Mouse (Mus musculus) embryonic facial prominence, embryonic 15.5 days (tissue): ENCODE data around the gene AU040320. TPM values are rescaled to one million over a fixed set of nuclear protein-coding genes. Genes with fewer than 3 reads are reported as not detected.

Experiments used
- ATAC-seq: fragments of 200-750 bp; cut with Nextera tagmentation; 2 replicates; pipeline ENCODE4 v1.8.0; 2017; ENCODE audit warnings: low read depth, moderate TSS enrichment; ENCODE audit not compliant: insufficient number of reproducible peaks, low FRiP score, low TSS enrichment
- H3K27ac ChIP-seq: fragments of 300-500 bp; sonication (generic); replicated peaks from 2 replicates; pipeline ENCODE4 v1.5.1; 2015; ENCODE audit warnings: mild to moderate bottlenecking, inconsistent platforms
- H3K27me3 ChIP-seq: fragments of 300-500 bp; sonication (generic); 2 replicates; pipeline ENCODE4 v1.6.1; 2015; ENCODE audit warnings: inconsistent platforms
- H3K36me3 ChIP-seq: fragments of 300-500 bp; sonication (generic); 2 replicates; pipeline ENCODE4 v1.6.1; 2015; ENCODE audit warnings: mild to moderate bottlenecking, inconsistent platforms
- H3K4me1 ChIP-seq: fragments of 300-500 bp; sonication (generic); 2 replicates; pipeline ENCODE4 v1.6.1; 2015; ENCODE audit warnings: inconsistent platforms
- H3K4me2 ChIP-seq: fragments of 300-500 bp; sonication (generic); replicated peaks from 2 replicates; pipeline ENCODE4 v1.6.1; 2015; ENCODE audit warnings: mild to moderate bottlenecking, inconsistent platforms
- H3K4me3 ChIP-seq: fragments of 300-500 bp; sonication (generic); replicated peaks from 2 replicates; pipeline ENCODE4 v1.5.1; 2015; ENCODE audit warnings: mild to moderate bottlenecking, inconsistent platforms
- H3K9ac ChIP-seq: fragments of 300-500 bp; sonication (generic); 2 replicates; pipeline ENCODE4 v1.6.1; 2015; ENCODE audit warnings: inconsistent platforms
- H3K9me3 ChIP-seq: fragments of 300-500 bp; sonication (generic); replicated peaks from 2 replicates; pipeline ENCODE4 v1.6.1; 2016; ENCODE audit warnings: inconsistent platforms
- WGBS: fragments of 180-500 bp; shearing (Covaris S2); methylation state at CpG from one replicate; pipeline ENCODE4 v1.1.7; 2015; 5-methylcytosine and 5-hydroxymethylcytosine counted together
- polyA plus RNA-seq: library from polyadenylated mRNA; unstranded; fragments of >200 nt; fragmentation: Nextera tagmentation; extraction: Ambion mirVana; gene quantifications from 2 replicates; pipeline ENCODE4 v1.2.1, GENCODE M21; 2015

Gene AU040320
- polyA plus RNA-seq, 1 experiment from 2014 or later = 22.7 TPM

- no peak for ATAC-seq
- Histone ChIP-seq H3K36me3 (peaks cover 38% of the 10 kb centered on the region), H3K9ac (no peak overlapping the region), H3K4me2 (peak overlapping the region; percentile 98; the same call in 1 of the 2 replicates), H3K9me3 (no peaks in the 10 kb centered on the region), H3K4me1 (peaks cover 52% of the 10 kb centered on the region), H3K27me3 (no peaks in the 10 kb centered on the region), H3K4me3 (0 out of 2 replicates have a peak overlapping the region, but pooled peaks have one; percentile 91), H3K27ac (no peak overlapping the region)
- WGBS = 59% methylated on average over 8 of the region's 8 CpGs
Measured at GRCm38 (mm10) chr4:126750863-126751555, 2.3 kb upstream of the AU040320 start.

- H3K36me3 ChIP-seq = peaks cover 33% of the 10 kb centered on the region
- peak overlapping the region; percentile 91 for H3K4me3 ChIP-seq
- 42% methylated on average over 10 of the region's 10 CpGs for WGBS
- no peak overlapping the region for H3K9ac ChIP-seq
- peaks cover 52% of the 10 kb centered on the region for H3K4me1 ChIP-seq
- H3K4me2 ChIP-seq = peak overlapping the region; percentile 98
- H3K9me3 ChIP-seq = no peaks in the 10 kb centered on the region
- H3K27ac ChIP-seq = no peak overlapping the region
- H3K27me3 ChIP-seq = no peaks in the 10 kb centered on the region
- no peak for ATAC-seq
Measured at GRCm38 (mm10) chr4:126751556-126752023, 1.8 kb upstream of the AU040320 start.

- H3K36me3 ChIP-seq = peaks cover 28% of the 10 kb centered on the region
- H3K9me3 ChIP-seq = no peaks in the 10 kb centered on the region
- no peak for ATAC-seq
- WGBS = 4% methylated on average over 13 of the region's 13 CpGs
- no peaks in the 10 kb centered on the region for H3K27me3 ChIP-seq
- H3K4me1 ChIP-seq = peaks cover 52% of the 10 kb centered on the region
- H3K9ac ChIP-seq = peak overlapping the region; percentile 82
- H3K4me3 ChIP-seq = peak overlapping the region; percentile 91
- peak overlapping the region; percentile 98 for H3K4me2 ChIP-seq
- peak overlapping the region; percentile 98; the same call in 1 of the 2 replicates for H3K27ac ChIP-seq
Measured at GRCm38 (mm10) chr4:126752024-126752607, 1.2 kb upstream of the AU040320 start.

GRCm38 (mm10) chr4:126752608-126753141 is 669 bp upstream of the AU040320 start:
- H3K4me1 ChIP-seq = peaks cover 52% of the 10 kb centered on the region
- ATAC-seq = no peak

GRCm38 (mm10) chr4:126754231-126754611 is 877 bp downstream of the AU040320 start:
- Histone ChIP-seq H3K36me3 (peaks cover 21% of the 10 kb centered on the region), H3K27me3 (no peaks in the 10 kb centered on the region), H3K9me3 (no peaks in the 10 kb centered on the region), H3K27ac (peak overlapping the region; percentile 98), H3K4me2 (peak overlapping the region; percentile 98), H3K4me3 (peak overlapping the region; percentile 91), H3K9ac (peak overlapping the region; percentile 82), H3K4me1 (peaks cover 45% of the 10 kb centered on the region)
- no peak for ATAC-seq
- under 1% methylated on average over 12 of the region's 12 CpGs for WGBS

More at GRCm38 (mm10) chr4:126752608-126753141, 669 bp upstream of the AU040320 start:
- Histone ChIP-seq H3K4me3 (peak overlapping the region; percentile 91), H3K27ac (peak overlapping the region; percentile 98), H3K9ac (peak overlapping the region; percentile 82), H3K9me3 (no peaks in the 10 kb centered on the region), H3K36me3 (peaks cover 26% of the 10 kb centered on the region), H3K27me3 (no peaks in the 10 kb centered on the region), H3K4me2 (peak overlapping the region; percentile 98)
- WGBS = under 1% methylated on average over 23 of the region's 23 CpGs

- H3K4me3 ChIP-seq = peak overlapping the region; percentile 91
- H3K27me3 ChIP-seq = no peaks in the 10 kb centered on the region
- no peak overlapping the region for H3K27ac ChIP-seq
- peak overlapping the region; percentile 98 for H3K4me2 ChIP-seq
- no peak overlapping the region for H3K9ac ChIP-seq
- WGBS = 50% methylated on average over 12 of the region's 12 CpGs
- no peaks in the 10 kb centered on the region for H3K9me3 ChIP-seq
- peaks cover 39% of the 10 kb centered on the region for H3K4me1 ChIP-seq
- H3K36me3 ChIP-seq = peaks cover 20% of the 10 kb centered on the region; the same call in 1 of the 2 replicates
- ATAC-seq = no peak
Measured at GRCm38 (mm10) chr4:126754736-126755374, 1.5 kb downstream of the AU040320 start.

GRCm38 (mm10) chr4:126756766-126757165 is 3.4 kb downstream of the AU040320 start:
- peaks cover 20% of the 10 kb centered on the region for H3K4me1 ChIP-seq
- no peak overlapping the region for H3K4me2 ChIP-seq
- no peak for ATAC-seq
- WGBS = 66% methylated on average over 4 of the region's 4 CpGs
- H3K9ac ChIP-seq = no peak overlapping the region
- no peak overlapping the region for H3K4me3 ChIP-seq
- no peak overlapping the region for H3K27ac ChIP-seq
- no peaks in the 10 kb centered on the region for H3K27me3 ChIP-seq
- no peaks in the 10 kb centered on the region for H3K9me3 ChIP-seq
- H3K36me3 ChIP-seq = peaks cover 28% of the 10 kb centered on the region

- Histone ChIP-seq H3K4me2 (no peak overlapping the region), H3K27ac (no peak overlapping the region), H3K9me3 (no peaks in the 10 kb centered on the region), H3K4me3 (no peak overlapping the region), H3K9ac (no peak overlapping the region), H3K27me3 (no peaks in the 10 kb centered on the region), H3K36me3 (peaks cover 37% of the 10 kb centered on the region), H3K4me1 (peaks cover 11% of the 10 kb centered on the region)
- no peak for ATAC-seq
- 81% methylated on average over 5 of the region's 5 CpGs for WGBS
Measured at GRCm38 (mm10) chr4:126758299-126758698, 5.0 kb downstream of the AU040320 start.

- no peak for ATAC-seq
- H3K4me1 ChIP-seq = peaks cover 8% of the 10 kb centered on the region
- WGBS = 88% methylated on average over 2 of the region's 2 CpGs
- H3K4me2 ChIP-seq = no peak overlapping the region
- H3K27me3 ChIP-seq = no peaks in the 10 kb centered on the region
- no peak overlapping the region for H3K9ac ChIP-seq
- H3K9me3 ChIP-seq = no peaks in the 10 kb centered on the region
- H3K4me3 ChIP-seq = no peak overlapping the region
- peaks cover 41% of the 10 kb centered on the region for H3K36me3 ChIP-seq
- no peak overlapping the region for H3K27ac ChIP-seq
Measured at GRCm38 (mm10) chr4:126759435-126759834, 6.1 kb downstream of the AU040320 start.

GRCm38 (mm10) chr4:126762586-126763359 is 9.4 kb downstream of the AU040320 start:
- Histone ChIP-seq H3K9ac (no peak overlapping the region), H3K9me3 (no peaks in the 10 kb centered on the region), H3K4me1 (no peaks in the 10 kb centered on the region), H3K27ac (no peak overlapping the region), H3K36me3 (peaks cover 41% of the 10 kb centered on the region), H3K27me3 (no peaks in the 10 kb centered on the region), H3K4me3 (no peak overlapping the region), H3K4me2 (no peak overlapping the region)
- 74% methylated on average over 11 of the region's 11 CpGs for WGBS
- no peak for ATAC-seq
